Mouse (Mus musculus): ENCODE data around the gene Il16.
"Not testable (repeated sequence)": the region's sequence is repeated elsewhere in the genome, so short reads cannot be mapped to it uniquely, and the experiment has no call there.

The Il16 gene

DNA sequence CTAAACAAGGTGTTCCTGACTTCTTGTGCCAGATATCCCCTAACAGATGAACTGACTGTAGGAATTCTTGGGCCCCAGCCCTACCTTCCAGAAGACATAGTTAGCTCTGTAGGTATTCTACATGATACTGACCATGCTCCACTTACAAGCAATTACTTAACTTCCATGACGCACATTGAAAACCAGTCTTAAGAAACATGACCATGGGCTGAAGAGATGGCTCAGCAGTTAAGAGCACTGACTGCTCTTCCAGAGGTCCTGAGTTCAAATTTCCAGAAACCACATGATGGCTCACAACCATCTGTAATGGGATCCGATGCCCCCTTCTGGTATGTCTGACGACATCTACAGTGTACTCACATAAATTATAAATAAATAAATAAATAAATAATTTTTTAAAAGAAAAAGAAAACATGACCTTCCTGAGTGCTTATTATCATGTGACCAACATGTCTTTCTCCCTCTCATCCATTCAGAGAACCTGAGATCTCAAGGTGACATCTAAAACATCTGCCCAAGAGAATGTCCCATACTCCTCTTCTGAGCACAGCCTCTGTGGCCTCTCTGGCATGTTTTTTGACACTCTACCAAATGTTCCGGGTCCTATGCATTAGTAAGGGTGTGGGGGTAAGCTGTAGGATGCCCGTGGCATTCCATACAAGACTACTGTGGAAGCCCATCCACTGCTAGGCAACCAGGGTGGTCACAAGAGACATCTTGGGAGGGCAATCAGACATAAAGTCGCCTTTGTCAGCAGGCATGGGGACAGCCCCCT, 9.0 kb downstream of the Il16 start:
- no peak for DNase-seq (ENCODE audit: low read depth, low spot score)

DNA sequence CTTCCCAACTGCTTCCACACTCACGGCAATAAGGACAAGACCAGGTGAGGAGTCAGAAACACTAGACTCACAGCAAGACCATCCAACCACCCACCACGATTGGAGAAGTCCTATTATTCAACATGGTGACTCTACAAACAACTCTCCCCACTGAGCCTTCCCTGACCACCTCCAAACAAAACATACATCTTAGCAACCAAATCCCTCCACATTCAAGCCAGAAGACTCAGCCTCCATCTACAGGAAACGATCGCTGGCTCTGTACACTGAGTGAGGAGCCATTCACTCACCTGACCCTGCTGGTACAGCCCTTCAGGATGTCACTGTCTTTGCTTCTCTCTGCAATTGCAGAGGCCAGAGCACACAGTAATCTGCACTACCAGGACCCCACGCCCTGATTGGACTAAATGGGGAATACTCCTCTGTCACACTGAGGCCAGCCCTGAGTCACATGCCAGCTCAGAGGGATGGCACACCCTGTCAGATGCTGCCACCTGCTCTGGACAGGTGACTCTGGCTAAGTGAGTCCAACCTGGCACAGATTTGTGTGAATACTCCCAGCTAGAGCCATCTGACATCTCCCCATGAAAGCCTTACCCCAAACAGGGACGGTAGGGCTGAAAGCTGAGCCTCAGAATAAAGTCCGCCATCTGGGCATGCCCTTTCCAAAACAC, 10.3 kb downstream of the Il16 start:
- no peak for DNase-seq (ENCODE audit: low read depth, low spot score)

DNA sequence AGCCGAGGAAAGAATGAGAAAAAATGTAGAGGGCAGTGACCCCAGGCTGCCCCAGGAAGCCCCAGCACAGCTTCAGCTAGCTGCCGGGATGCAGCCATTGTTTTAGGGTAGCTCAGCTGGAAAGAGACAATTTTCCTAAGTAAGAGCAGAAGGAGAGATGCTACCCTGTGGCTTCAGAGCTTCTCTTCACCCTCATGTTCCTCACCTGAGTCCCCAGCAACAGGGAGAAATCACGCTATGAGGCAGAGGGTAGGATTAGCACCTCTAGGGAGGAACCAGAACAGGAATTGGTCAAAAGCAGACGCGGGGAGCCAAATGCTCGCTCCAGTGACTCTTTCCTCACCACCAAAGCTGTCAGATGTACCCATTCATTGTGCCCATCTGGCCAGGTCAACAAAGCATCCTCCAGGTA, 10.8 kb downstream of the Il16 start:
- DNase-seq (ENCODE audit: low read depth, low spot score) = no peak

DNA sequence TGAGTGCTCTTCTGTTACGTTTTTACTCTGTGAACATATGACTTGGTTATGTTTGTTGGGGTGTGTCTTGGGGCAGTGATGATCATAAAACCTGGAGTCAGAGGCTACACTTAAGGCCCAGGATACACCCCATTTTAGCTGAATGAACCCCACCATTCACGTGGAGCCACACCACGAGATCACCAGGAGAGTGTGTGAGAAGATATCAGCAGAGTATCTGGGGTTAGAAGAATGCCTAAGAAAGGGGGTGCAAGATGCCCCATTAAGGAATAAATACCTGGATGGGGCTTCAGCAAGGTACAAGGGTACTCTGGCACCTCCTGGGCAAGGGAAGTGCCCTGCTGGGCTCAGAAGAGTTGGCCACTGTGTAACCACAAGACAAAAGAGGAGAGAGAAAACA, 11.3 kb downstream of the Il16 start:
- no peak for DNase-seq (ENCODE audit: low read depth, low spot score)

DNA sequence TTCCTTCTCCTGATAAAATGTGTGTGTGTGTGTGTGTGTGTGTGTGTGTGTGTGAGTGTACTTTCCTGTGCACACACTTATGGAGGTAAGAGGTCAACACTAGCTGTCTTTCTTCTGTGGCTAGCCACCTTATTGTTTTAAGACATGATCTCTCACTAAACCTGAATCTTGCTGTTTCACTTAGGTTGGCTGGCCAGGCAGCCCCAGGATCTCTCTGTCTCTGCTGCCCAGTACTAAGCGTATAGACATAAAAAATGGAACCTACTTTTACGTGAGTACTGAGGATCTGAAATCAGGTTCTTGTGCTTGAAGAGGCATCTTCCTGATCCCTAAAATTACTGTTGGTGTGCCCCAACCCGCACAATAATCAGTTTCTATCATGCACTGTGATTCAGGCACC, 12.7 kb downstream of the Il16 start:
- no peak for DNase-seq (ENCODE audit: low read depth, low spot score)

DNA sequence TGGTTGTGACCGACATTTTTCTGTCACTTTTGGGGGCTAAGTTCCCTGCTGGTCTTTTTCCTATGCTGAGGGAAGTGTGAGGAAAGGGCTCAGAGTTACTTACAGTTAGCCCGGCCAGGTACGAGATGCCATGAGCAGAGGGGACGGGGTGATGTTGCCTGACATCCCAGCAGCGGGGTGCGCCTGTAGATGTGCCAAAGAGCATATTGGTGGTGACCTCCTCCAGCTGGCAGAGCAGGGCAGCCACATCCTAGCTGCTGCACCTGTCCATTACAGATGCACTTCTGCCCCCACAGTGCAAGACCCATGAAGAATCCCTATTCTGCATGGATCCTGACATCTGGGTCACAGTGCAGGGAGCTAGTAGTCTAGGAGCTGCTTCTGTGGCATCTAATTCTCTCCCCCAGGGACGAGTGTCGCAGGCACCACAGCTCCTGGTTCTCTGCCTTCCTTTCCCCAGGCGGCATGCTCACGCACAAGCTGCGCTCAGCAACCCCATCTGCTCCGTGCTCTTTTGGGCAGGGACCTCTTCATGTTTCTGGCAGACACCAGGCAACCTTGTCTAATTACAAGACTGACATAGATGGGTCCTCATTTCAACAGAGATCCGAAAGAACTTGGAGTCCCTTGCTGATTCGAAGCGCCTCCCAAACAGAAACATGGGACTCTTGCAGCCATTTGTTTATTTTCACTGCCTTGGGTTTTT, 13.4 kb downstream of the Il16 start:
- DNase-seq (ENCODE audit: low read depth, low spot score) = no peak

DNA sequence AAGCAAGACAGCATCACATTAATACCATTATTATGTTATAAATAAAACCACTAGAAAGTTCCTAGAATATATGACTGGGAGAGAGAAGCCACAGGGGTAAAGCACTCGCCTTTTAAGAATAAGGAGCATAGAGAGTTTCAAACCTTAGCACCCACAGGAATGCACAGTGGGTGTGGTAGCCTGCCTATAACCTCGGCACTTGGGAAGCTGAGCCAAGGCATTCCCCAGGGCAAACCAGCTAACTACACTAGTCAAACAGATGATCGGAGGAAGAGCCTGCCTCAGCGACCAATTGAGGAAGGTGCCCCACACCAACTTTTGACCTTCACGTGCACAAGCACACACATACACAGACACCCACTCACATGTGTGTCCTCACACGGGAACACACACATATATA, 14.2 kb downstream of the Il16 start:
- DNase-seq (ENCODE audit: low read depth, low spot score) = no peak

DNA sequence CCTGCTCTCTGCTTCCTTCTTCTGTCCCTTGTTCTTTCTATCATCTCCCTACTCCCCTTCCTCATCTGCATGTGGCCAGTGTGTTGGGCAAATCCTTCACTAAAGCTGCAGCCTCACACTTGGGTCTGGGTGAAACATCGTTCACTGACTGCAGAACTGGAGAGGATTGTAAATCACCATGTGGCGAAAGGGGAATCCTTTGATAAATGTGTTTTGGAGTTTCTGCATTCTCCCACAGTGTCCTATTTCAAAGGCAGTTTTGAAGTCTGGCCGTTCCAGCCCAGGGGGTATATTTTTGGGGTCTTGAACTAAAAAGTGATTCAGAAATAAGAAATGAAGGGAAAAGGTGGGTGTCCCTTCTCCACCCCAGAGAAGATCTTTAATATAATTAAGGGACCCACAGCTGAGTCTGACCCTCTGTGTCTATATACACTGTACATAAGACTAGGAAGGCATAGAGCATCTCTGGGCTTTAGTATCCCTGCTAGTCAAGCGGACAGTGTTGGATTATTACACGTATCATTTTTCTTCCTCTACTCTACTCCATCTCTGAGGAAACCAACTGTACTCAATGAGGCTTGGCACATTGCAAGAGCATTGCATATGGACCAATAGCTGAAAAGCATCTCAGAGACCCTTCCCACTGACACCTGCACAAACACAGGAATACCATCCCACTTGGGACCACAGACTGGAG, 18.4 kb downstream of the Il16 start:
- no peak for DNase-seq (ENCODE audit: low read depth, low spot score)

DNA sequence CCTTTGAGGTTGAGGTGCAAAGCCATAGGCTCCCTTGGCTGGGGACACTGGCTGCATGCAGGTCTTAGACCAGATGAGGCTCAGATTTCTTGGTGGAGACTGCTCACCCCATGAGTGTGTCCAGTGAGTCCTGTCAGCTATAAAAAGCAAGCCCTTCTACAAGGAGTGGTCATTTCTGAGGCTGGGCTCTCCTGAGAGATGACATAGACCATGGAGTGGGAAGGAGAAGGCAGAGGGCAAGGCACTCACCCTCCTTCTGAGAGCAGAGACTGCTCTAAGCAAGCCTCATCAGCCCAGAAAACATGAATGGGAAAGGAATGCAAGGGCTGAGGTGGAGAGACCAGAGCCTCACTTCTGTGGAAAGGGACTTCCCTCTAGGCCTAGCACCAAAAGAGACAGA, 19.7 kb downstream of the Il16 start:
- DNase-seq (ENCODE audit: low read depth, low spot score) = no peak

DNA sequence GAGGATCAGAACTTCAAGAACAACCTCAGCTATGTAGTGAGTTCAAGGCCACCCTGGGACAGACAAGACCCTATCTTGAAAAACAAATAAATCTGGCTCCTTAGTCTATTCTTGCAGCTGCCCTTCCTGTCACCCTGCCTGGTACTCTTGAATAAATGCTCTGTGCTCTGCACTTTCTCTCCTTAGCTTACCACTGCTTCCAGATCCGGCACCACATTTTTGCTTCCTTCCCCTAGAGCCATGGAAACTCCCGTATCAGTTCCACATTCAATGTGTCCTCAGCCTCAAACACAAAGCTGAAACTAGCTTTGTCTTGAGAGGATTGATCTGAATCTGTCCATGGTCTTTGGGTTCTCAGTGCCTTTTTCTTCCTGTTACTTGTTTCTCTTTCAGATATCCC, 21.0 kb downstream of the Il16 start:
- no peak for DNase-seq (ENCODE audit: low read depth, low spot score)

DNA sequence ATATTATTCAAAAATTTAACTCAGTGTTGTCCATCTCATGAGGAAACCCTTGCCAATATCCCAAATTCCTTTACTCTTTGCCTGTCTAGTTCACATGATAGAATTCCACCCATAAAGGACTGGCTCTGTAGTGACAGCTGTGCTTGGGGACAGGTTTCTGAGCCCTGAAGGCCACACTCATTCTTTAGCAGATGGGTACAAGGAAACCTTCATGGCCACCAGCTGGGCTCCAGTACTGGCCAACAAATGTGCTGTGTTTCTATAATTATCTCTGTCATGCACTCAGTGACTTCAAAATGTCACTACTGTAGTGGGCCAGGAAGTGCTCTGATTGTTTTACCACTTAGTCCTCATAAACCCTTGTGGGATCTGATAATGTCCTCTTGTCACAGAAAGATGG, 21.6 kb downstream of the Il16 start:
- DNase-seq (ENCODE audit: low read depth, low spot score) = no peak

DNA sequence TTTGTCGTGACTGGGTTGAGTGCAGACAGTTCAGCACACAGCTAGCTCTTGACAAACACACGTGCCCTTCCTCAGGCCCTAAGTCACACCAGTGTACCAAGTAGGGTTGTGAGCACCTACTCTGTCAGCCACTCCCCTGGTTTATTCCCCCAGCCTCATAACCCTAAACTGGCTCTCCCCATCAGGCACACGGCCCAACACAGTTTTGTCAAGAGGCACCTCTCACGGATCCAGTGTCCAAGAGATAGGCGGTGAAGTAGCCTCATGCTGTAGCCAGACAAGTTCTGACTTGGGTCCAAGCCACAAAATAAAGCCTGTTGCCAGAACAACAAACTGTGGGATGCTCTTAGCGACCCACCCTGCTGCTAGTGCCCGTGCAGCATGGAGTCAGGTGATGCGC, 22.3 kb downstream of the Il16 start:
- no peak for DNase-seq (ENCODE audit: low read depth, low spot score)

DNA sequence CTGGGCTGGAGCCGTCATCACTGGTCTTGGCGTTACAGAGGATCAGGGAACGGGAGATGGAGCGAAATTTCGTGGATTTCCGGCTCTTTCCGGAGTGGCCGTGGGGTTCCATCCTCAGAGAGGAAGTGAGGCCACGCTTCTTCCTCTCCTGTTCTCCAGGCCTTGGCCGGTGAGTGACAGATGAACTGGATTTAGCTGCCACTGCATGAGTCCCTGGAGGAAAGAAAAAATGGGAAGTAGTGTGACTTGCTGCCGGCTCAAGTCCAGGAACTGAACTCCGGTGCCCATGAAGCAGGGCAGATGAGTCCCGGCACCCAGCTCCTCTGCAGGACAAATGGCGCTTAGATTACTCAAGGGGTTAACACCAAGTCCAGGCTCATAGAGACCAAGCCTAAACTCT, 23.0 kb downstream of the Il16 start:
- DNase-seq (ENCODE audit: low read depth, low spot score) = no peak

DNA sequence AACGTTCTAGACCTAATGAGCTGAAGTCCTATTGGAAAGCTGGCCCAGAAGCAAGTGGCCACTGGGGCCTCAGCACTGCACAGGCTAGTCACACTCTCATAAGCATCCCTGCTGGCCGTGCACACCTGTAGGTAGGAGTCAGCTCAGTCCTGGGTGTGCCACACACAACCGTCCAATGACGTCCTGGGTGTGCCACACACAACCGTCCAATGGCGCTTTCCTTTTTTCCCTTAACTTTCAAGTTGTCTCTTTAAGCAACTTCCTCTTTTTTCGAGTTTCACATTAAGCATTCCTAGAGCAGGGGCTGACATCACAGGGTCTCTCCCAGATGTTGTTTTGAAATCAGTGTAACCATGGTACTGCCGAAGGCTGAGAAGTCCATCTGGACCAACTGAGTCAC, 25.3 kb downstream of the Il16 start:
- DNase-seq (ENCODE audit: low read depth, low spot score) = no peak

DNA sequence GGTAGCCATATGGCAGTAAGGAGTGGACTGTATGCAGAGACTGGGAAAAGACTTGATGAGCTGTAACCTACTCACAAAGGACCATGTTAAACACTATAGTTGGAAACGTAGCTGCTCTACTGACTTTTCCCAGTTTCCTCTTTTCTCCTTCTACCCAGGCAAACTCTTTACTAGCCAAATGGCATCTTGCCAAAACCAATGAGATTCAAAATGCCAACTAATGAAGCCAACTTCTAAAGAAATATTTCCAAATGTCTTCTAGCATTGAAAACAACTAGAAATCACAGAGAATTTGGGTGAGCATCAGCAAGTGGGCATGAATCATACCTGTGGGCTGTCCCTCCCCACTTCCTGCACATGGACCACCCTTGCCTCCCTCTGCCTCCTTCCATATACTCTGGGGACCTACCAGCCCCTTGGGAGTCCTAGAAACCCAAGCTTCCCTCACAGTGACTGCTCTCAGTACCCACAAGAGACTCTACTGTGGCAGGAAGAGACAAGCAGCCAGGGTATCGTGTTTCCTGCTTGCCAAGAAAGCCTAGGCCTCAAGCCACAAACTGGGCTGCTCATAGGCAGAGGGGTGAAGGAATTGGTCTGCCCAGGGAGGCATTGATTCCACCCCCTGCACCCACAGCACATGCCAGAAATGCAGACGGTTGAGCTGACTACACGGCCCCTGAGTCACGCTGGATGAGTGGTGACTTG, 28.4 kb downstream of the Il16 start:
- DNase-seq (ENCODE audit: low read depth, low spot score) = no peak

DNA sequence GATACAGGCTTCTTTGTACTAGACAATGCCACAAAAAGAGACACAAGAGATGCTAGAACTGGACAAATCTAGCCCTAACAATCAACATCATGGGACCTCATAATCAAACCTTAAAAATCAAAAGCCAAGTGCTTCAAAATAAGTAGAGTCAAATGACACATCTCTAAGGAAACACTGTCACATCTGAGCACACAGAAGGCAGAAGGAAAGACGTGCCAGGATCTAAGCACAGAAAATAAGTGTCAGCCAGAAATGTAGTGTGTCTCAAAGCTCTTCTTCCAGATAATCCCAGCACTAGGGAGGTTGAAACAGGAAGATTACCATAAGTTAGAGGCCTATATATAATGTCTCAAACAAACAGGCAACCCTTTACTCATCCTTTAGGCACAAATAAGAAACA, 31.9 kb downstream of the Il16 start:
- no peak for DNase-seq (ENCODE audit: low read depth, low spot score)

DNA sequence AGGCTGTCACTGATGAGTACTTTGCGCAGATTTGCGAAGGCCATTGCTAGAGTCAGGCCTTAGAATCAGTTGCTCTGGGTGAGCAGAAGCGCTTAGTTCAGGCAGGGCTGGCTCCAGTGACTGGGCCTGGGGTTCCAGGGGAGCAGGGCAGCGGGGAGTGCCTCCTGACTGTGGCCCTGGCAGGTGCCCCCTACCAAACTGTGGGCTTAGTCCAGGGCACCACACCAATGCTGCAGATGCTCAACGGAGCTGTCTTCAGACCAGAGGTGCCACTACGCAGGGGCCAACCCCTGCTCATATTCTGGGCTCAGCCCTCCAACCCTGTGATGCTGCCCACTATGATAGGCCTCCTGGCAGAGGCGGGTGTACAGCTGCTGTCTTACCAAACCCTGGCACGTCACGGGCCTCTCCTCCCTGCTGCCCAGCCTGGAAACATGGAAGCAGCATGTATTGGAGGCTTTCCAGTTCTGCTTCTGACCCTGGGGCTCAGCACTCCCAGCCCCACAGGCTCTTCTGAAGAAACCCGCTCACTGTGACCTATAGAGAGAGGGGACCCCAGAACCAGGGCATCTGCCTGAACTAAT, 33.8 kb downstream of the Il16 start:
- DNase-seq (ENCODE audit: low read depth, low spot score) = not testable (repeated sequence)

DNA sequence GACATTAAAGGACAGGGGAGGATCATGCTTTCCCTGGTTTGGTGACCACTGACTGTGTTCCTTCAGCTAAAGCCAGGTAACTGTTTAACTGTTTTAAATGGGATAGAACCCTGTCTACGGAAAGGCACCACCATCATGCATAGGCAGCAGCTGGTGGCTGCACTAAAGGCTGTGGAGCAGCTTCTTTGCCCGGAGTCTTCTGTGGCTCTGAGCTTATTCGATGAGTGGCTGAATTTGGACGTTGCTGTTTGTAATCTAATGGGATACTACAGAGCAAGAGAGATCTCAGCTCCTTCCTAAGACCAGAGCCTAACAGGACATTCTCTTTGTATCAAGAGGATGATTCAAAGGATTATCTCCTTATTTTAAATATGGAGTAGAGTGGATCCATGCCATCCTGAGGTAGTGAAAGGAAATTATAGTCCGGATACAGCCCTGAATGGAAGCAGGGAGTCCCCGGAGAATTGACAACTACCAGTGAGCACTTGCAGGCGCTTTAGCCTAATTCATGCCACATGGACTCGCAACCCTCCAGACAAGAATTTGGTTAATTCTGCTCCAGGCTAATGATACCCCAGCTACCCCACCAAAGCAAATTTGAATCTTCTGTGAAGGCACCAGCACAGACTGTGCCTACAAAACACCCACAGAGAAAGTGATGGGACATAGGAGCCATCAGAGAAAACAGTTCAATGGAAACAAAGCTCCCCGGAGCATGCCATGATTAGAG, 42.3 kb downstream of the Il16 start:
- DNase-seq (ENCODE audit: low read depth, low spot score) = no peak

DNA sequence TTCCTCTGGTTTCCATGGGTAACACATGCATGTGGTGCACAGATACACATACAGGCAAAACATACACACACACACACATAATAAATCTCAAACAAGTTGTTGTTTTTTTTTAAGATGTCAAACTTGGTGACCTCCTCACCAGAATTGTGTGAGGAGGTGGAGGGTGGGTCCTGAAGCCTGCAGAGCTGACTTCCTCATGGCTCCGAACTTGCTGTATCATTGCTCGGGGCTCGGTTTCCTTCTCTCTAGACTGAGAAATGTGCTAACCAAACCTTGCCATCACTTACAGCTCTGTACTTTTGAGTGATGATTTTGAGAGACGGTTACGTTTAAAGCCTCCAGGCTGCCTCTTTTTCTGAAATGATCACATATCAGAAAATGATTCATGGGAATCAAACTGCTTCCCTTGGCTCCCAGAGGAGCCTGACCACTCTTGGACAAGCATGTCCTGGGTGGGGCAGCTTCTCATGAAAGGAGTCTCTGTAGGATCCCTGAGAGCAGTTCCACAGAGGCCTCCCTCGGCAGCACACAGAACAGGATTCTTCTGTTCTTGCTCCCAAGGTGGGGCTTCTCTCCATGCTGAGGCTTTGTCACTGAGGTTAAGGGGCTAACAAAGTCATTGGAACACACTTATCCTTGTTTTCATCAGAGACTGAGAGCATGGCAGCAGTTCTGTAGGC, 46.3 kb downstream of the Il16 start:
- DNase-seq (ENCODE audit: low read depth, low spot score) = no peak
